Mouse (Mus musculus): ENCODE data around the gene Chrna9. TPM values are rescaled to one million over a fixed set of nuclear protein-coding genes. Genes with fewer than 3 reads are reported as not detected.

Gene Chrna9
- polyA plus RNA-seq, 1 experiment from 2014 or later = not detected

DNA sequence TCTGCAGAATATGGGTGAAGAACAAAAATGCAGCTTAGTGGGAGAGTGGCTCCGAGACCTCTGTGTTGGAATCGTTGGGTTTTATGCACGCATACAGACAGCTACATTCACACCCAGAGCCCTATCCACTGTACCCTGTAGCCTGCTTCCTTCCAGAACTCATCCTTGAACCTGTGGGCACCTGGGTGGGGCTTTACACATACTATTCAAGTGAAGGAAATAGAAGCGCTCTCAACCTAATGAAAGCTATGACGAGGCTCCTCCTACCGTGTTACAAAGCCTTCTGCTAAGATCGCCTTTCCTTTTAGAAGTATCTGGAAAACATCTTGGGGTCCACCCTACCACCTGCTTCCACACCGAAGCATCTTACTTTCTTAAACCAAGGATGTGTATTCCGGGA lies 21.6 kb upstream of the Chrna9 start:
- DNase-seq (no peak), ATAC-seq (no peak)
- Histone ChIP-seq H3K27me3 (ENCODE audit: insufficient read depth, low read length) (no peaks in the 10 kb centered on the region), H3K9me3 (ENCODE audit: low read length) (no peaks in the 10 kb centered on the region), H3K4me1 (ENCODE audit: insufficient read depth) (no peaks in the 10 kb centered on the region), H3K4me2 (ENCODE audit: low read depth, low read length) (no peak overlapping the region), H3K4me3 (ENCODE audit: low read depth, low read length) (no peak overlapping the region), H3K36me3 (replicated peaks; ENCODE audit: insufficient read depth, low read length) (no peaks in the 10 kb centered on the region), H3K27ac (ENCODE audit: low read depth) (no peak overlapping the region), H3K9ac (replicated peaks) (no peak overlapping the region)
- WGBS (ENCODE audit: insufficient replicate concordance) = 87% methylated on average over 9 of the region's 9 CpGs
- TF ChIP-seq EP300 (IDR thresholded peaks at IDR 0.05; ENCODE audit: low read depth) (no peak), CTCF (IDR thresholded peaks at IDR 0.05; ENCODE audit: low read depth) (no peak)

DNA sequence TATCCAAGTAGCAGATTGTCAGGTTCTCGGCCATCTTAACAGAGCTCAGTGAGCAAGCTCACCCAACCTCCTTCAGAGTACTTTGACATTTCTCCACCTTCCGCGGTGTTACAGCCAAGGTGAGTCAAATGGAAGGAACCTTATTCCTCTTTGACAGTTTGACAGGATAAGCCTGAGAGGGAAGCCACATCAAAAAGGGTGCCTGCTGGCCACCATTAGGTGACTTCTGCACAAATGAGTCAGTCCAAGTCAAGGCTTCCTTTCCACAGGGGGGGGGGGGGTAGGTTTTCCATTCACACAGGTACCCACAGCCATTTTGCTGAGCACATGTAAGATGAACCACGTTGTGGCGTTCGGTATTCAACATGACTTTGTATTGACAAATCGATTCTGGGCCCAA lies 20.4 kb upstream of the Chrna9 start:
- H3K36me3 ChIP-seq (replicated peaks; ENCODE audit: insufficient read depth, low read length) = no peaks in the 10 kb centered on the region
- DNase-seq (no peak), ATAC-seq (no peak)
- TF ChIP-seq CTCF (IDR thresholded peaks at IDR 0.05; ENCODE audit: low read depth) (no peak), EP300 (IDR thresholded peaks at IDR 0.05; ENCODE audit: low read depth) (no peak)
- no peak overlapping the region for H3K9ac ChIP-seq (replicated peaks)
- H3K4me3 ChIP-seq (ENCODE audit: low read depth, low read length) = no peak overlapping the region
- 0 out of 2 replicates have a peak, but pooled peaks cover 2% of the 10 kb centered on the region for H3K4me1 ChIP-seq (ENCODE audit: insufficient read depth)
- H3K27me3 ChIP-seq (ENCODE audit: insufficient read depth, low read length) = no peaks in the 10 kb centered on the region
- WGBS (ENCODE audit: insufficient replicate concordance) = 83% methylated on average over 7 of the region's 7 CpGs
- no peak overlapping the region for H3K4me2 ChIP-seq (ENCODE audit: low read depth, low read length)
- H3K27ac ChIP-seq (ENCODE audit: low read depth) = no peak overlapping the region
- no peaks in the 10 kb centered on the region for H3K9me3 ChIP-seq (ENCODE audit: low read length)

DNA sequence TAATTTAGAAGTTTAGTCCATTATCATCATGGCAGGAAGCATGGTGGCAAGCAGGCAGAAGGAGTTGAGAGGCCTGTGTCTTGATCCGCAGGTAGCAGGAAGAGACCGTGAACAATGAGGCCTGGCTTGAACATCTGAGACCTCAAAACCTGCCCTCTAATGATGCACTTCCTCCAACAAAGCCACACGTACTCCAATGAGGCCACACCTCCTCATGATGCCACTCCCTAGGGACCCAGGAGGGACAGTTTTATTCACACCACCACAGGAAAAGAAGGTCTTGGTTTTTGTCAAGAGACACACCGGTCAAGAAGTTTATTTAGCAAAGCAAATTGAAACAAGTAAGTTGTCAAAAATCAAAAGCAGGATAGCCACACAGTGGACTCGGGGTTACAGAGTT lies 17.8 kb upstream of the Chrna9 start:
- no peak for ATAC-seq
- no peak overlapping the region for H3K4me2 ChIP-seq (ENCODE audit: low read depth, low read length)
- no peaks in the 10 kb centered on the region for H3K36me3 ChIP-seq (replicated peaks; ENCODE audit: insufficient read depth, low read length)
- peaks cover 4% of the 10 kb centered on the region; the same call in 1 of the 2 replicates for H3K4me1 ChIP-seq (ENCODE audit: insufficient read depth)
- no peak for DNase-seq
- no peaks in the 10 kb centered on the region for H3K9me3 ChIP-seq (ENCODE audit: low read length)
- no peak overlapping the region for H3K27ac ChIP-seq (ENCODE audit: low read depth)
- H3K4me3 ChIP-seq (ENCODE audit: low read depth, low read length) = no peak overlapping the region
- H3K27me3 ChIP-seq (ENCODE audit: insufficient read depth, low read length) = no peaks in the 10 kb centered on the region
- 75% methylated on average over 5 of the region's 5 CpGs for WGBS (ENCODE audit: insufficient replicate concordance)
- TF ChIP-seq CTCF (IDR thresholded peaks at IDR 0.05; ENCODE audit: low read depth) (no peak), EP300 (IDR thresholded peaks at IDR 0.05; ENCODE audit: low read depth) (no peak)
- no peak overlapping the region for H3K9ac ChIP-seq (replicated peaks)

DNA sequence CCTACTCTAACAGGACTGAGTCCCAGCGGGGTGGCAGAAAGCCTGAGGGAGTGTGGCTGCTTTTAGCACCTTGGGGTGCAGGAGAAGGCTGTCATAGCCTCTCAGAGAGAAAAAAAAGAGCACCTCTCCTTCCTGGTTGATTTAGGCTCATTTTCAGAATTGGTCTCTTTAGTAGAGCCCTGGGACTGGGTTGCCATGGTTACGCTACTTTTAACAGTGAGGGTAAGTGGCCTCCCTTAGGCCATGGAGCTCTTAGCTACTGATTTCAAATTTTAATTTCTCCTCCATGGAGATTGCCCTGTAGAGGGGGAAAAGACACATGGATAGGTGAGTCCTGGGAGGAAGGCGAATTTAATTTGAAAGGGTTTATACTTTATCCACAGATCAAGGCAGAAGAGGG lies 16.1 kb upstream of the Chrna9 start:
- no peak for DNase-seq

DNA sequence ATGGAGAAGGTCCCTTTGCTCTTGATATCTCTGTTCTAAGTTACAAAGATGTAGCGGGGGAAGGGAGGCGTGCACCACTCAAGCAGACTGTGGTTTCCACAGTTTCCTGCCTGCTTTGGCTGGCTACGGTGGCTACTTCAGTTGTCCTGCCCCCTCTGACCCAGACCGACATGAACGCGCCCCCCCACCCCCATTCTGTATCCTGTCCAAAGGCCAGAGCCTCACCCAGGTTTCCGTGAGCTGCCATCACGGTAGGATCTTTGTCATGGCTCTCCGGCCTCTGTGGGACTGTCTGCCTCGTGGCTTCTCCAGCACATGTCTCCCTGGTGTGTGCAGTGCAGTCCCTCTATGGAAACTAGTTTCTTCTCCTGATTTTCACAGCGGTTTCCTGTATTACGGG lies 15.4 kb upstream of the Chrna9 start:
- Histone ChIP-seq H3K4me3 (ENCODE audit: low read depth, low read length) (no peak overlapping the region), H3K4me2 (ENCODE audit: low read depth, low read length) (no peak overlapping the region), H3K9me3 (ENCODE audit: low read length) (no peaks in the 10 kb centered on the region), H3K9ac (replicated peaks) (no peak overlapping the region), H3K4me1 (ENCODE audit: insufficient read depth) (peaks cover 4% of the 10 kb centered on the region; the same call in 1 of the 2 replicates), H3K27me3 (ENCODE audit: insufficient read depth, low read length) (no peaks in the 10 kb centered on the region), H3K36me3 (replicated peaks; ENCODE audit: insufficient read depth, low read length) (no peaks in the 10 kb centered on the region), H3K27ac (ENCODE audit: low read depth) (no peak overlapping the region)
- ATAC-seq (no peak; the same call in 1 of the 2 replicates), DNase-seq (peak; percentile 48)
- WGBS (ENCODE audit: insufficient replicate concordance) = 31% methylated on average over 12 of the region's 12 CpGs
- no peak for TF ChIP-seq EP300 (IDR thresholded peaks at IDR 0.05; ENCODE audit: low read depth)
- no peak for TF ChIP-seq CTCF (IDR thresholded peaks at IDR 0.05; ENCODE audit: low read depth)

More for the DNA sequence above, 16.1 kb upstream of the Chrna9 start:
- Histone ChIP-seq H3K27me3 (ENCODE audit: insufficient read depth, low read length) (no peaks in the 10 kb centered on the region), H3K27ac (ENCODE audit: low read depth) (no peak overlapping the region), H3K4me3 (ENCODE audit: low read depth, low read length) (no peak overlapping the region), H3K4me1 (ENCODE audit: insufficient read depth) (peaks cover 4% of the 10 kb centered on the region; the same call in 1 of the 2 replicates), H3K36me3 (replicated peaks; ENCODE audit: insufficient read depth, low read length) (no peaks in the 10 kb centered on the region), H3K4me2 (ENCODE audit: low read depth, low read length) (no peak overlapping the region), H3K9me3 (ENCODE audit: low read length) (no peaks in the 10 kb centered on the region), H3K9ac (replicated peaks) (no peak overlapping the region)
- no peak for ATAC-seq
- WGBS (ENCODE audit: insufficient replicate concordance) = 73% methylated on average over 3 of the region's 3 CpGs
- TF ChIP-seq EP300 (IDR thresholded peaks at IDR 0.05; ENCODE audit: low read depth) (no peak), CTCF (IDR thresholded peaks at IDR 0.05; ENCODE audit: low read depth) (no peak)

DNA sequence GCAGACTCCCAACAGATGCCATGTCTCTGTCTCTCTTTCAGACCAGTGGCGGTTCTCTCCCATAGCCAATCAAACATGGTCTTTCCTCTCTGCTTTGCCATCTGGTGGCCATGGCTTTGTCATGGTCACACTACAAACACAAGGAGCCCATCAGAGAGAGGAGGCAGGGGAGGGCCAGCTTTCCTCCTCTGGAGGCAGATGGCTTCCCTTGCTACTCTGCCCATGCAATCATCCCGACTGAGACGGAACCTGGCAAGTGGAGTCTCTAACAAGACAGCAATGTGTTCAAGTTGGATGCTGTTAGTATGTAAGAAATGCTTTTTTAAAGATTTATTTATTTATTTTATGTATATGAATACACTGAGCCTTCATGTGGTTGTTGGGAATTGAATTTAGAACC lies 14.8 kb upstream of the Chrna9 start:
- H3K4me2 ChIP-seq (ENCODE audit: low read depth, low read length) = no peak overlapping the region
- H3K9me3 ChIP-seq (ENCODE audit: low read length) = no peaks in the 10 kb centered on the region
- peaks cover 4% of the 10 kb centered on the region; the same call in 1 of the 2 replicates for H3K4me1 ChIP-seq (ENCODE audit: insufficient read depth)
- no peak for TF ChIP-seq EP300 (IDR thresholded peaks at IDR 0.05; ENCODE audit: low read depth)
- TF ChIP-seq CTCF (IDR thresholded peaks at IDR 0.05; ENCODE audit: low read depth) = 0 out of 2 replicates have a peak, but pooled peaks have one; percentile 3
- 89% methylated on average over 3 of the region's 3 CpGs for WGBS (ENCODE audit: insufficient replicate concordance)
- H3K36me3 ChIP-seq (replicated peaks; ENCODE audit: insufficient read depth, low read length) = no peaks in the 10 kb centered on the region
- ATAC-seq (no peak), DNase-seq (no peak)
- H3K27ac ChIP-seq (ENCODE audit: low read depth) = no peak overlapping the region
- no peak overlapping the region for H3K4me3 ChIP-seq (ENCODE audit: low read depth, low read length)
- no peaks in the 10 kb centered on the region for H3K27me3 ChIP-seq (ENCODE audit: insufficient read depth, low read length)
- no peak overlapping the region for H3K9ac ChIP-seq (replicated peaks)

All from liver, postnatal 0 days (tissue).